Mouse (Mus musculus) myocyte (in vitro differentiated cells): Measurements from ENCODE around the gene Ipo9.

Source experiments
- CEBPB ChIP-seq: IDR thresholded peaks from 2 replicates; pipeline ENCODE4 v1.6.1; 2011; ENCODE audit warnings: mild to moderate bottlenecking, moderate library complexity; ENCODE audit not compliant: poor library complexity, insufficient read depth, severe bottlenecking
- MAX ChIP-seq: IDR thresholded peaks from one replicate; pipeline ENCODE4 v1.6.1; 2011; ENCODE audit warnings: low read depth, mild to moderate bottlenecking, control low read depth
- MYOD1 ChIP-seq, 3 experiments: IDR thresholded peaks; one replicate each; pipeline ENCODE4 v1.6.1; 2011; ENCODE audit warnings: control low read depth in 2 of 3, low read depth in 2 of 3, mild to moderate bottlenecking in 2 of 3, moderate library complexity in 1 of 3; ENCODE audit not compliant: insufficient read length in 2 of 3, control insufficient read depth in 1 of 3
- MYOG ChIP-seq, 3 experiments: IDR thresholded peaks; one replicate each; pipeline ENCODE4 v1.6.1; 2011; ENCODE audit warnings: control low read depth in 2 of 3, low read depth in 2 of 3, mild to moderate bottlenecking in 2 of 3; ENCODE audit not compliant: insufficient read length in 2 of 3, control insufficient read depth in 1 of 3, insufficient read depth in 1 of 3
- POLR2A ChIP-seq: IDR thresholded peaks from one replicate; pipeline ENCODE4 v1.6.1; 2011; ENCODE audit warnings: low read depth, mild to moderate bottlenecking, control low read depth, moderate library complexity; ENCODE audit not compliant: insufficient read length
- POLR2AphosphoS2 ChIP-seq: IDR thresholded peaks from one replicate; pipeline ENCODE4 v1.6.1; 2011; ENCODE audit warnings: low read depth, control low read depth; ENCODE audit not compliant: insufficient read length
- TCF3 ChIP-seq: IDR thresholded peaks from one replicate; pipeline ENCODE4 v1.6.1; 2011; ENCODE audit warnings: low read depth, control low read depth; ENCODE audit not compliant: insufficient read length
- USF1 ChIP-seq: IDR thresholded peaks from one replicate; pipeline ENCODE4 v1.6.1; 2011; ENCODE audit warnings: low read depth, mild to moderate bottlenecking, control low read depth, moderate library complexity

GRCm38 (mm10) chr1:135457860-135458259 is 27.6 kb upstream of the Ipo9 start:
- no peak for TF ChIP-seq POLR2A
- TF ChIP-seq USF1 = no peak
- TF ChIP-seq MAX = no peak
- no peak for TF ChIP-seq POLR2AphosphoS2
- TF ChIP-seq MYOD1 (IDR thresholded peaks at IDR 0.05; ENCODE audit: control insufficient read depth in 1 of 3, insufficient read length in 2 of 3, low read depth in 2 of 3) = no peak
- no peak for TF ChIP-seq MYOG (IDR thresholded peaks at IDR 0.05; ENCODE audit: control insufficient read depth in 1 of 3, insufficient read depth in 1 of 3, insufficient read length in 2 of 3, low read depth in 2 of 3)
- no peak for TF ChIP-seq CEBPB
- no peak for TF ChIP-seq TCF3
